Mouse (Mus musculus): ENCODE measurements around the gene Vps26b. TPM values are rescaled to one million over a fixed set of nuclear protein-coding genes. Genes with fewer than 3 reads are reported as not detected.

The Vps26b gene
- polyA plus RNA-seq, 1 experiment from 2014 or later, result 25.3 TPM

GRCm38 (mm10) chr9:26977754-26978153, 52.1 kb downstream of the Vps26b start:
- 90% methylated on average over 9 of the region's 9 CpGs for WGBS
- no peaks in the 10 kb centered on the region for H3K9me3 ChIP-seq (replicated peaks; ENCODE audit: control insufficient read depth, low read length)

More at GRCm38 (mm10) chr9:26977754-26978153, 52.1 kb downstream of the Vps26b start:
- H3K27me3 ChIP-seq (ENCODE audit: control insufficient read depth, insufficient read depth, low read length), result no peaks in the 10 kb centered on the region
- H3K4me1 ChIP-seq (ENCODE audit: control insufficient read depth, insufficient read depth, low read length), result no peaks in the 10 kb centered on the region
- H3K9ac ChIP-seq (ENCODE audit: low read length), result no peak overlapping the region
- ATAC-seq (ENCODE audit: insufficient read depth, low FRiP score), result no peak
- no peak overlapping the region for H3K4me2 ChIP-seq (ENCODE audit: low read depth, low read length)
- H3K27ac ChIP-seq (ENCODE audit: low read length), result no peak overlapping the region
- peaks cover 23% of the 10 kb centered on the region; the same call in 1 of the 2 replicates for H3K36me3 ChIP-seq (ENCODE audit: control insufficient read depth, insufficient read depth, low read length)
- no peak overlapping the region for H3K4me3 ChIP-seq (replicated peaks; ENCODE audit: low read length)

Other genes with a start within 250 kb of the Vps26b start
- gene Glb1l2, start 223.6 kb downstream of the Vps26b start, polyA plus RNA-seq (2015; fragmentation: Nextera tagmentation; extraction: Ambion mirVana), result 6.0 and 7.7 TPM in 2 replicates
- not detected in 2 replicates for gene Glb1l3, start 169.2 kb downstream of the Vps26b start, polyA plus RNA-seq (2015; fragmentation: Nextera tagmentation; extraction: Ambion mirVana)
- gene Gm1110, start 107.0 kb downstream of the Vps26b start, polyA plus RNA-seq (2015; fragmentation: Nextera tagmentation; extraction: Ambion mirVana), result 0.14 TPM in 1 of 2 replicates, not detected in the other
- gene Acad8, start 30.5 kb downstream of the Vps26b start, polyA plus RNA-seq (2015; fragmentation: Nextera tagmentation; extraction: Ambion mirVana), result 51.3 and 56.5 TPM in 2 replicates
- gene Thyn1, start 30.4 kb downstream of the Vps26b start, polyA plus RNA-seq (2015; fragmentation: Nextera tagmentation; extraction: Ambion mirVana), result 124 and 127 TPM in 2 replicates
- 24.7 and 26.4 TPM in 2 replicates for gene Ncapd3, start 110 bp upstream of the Vps26b start, polyA plus RNA-seq (2015; fragmentation: Nextera tagmentation; extraction: Ambion mirVana)
- 53.5 and 59.6 TPM in 2 replicates for gene Jam3, start 125.4 kb upstream of the Vps26b start, polyA plus RNA-seq (2015; fragmentation: Nextera tagmentation; extraction: Ambion mirVana)